Mouse (Mus musculus): ENCODE measurements around the gene Acbd4.

- no peak for TF ChIP-seq CTCF (IDR thresholded peaks at IDR 0.05; ENCODE audit: low read depth, low read length)
- TF ChIP-seq TAL1 (conservative IDR thresholded peaks at IDR 0.05; ENCODE audit: low read depth, low read length) = no peak
- TF ChIP-seq GATA1 (IDR thresholded peaks at IDR 0.05; ENCODE audit: borderline replicate concordance, low read length) = no peak
- TF ChIP-seq POLR2AphosphoS5 (IDR thresholded peaks at IDR 0.05; ENCODE audit: insufficient replicate concordance, low read depth, low read length) = no peak
- TF ChIP-seq GATA2 (IDR thresholded peaks at IDR 0.05; ENCODE audit: borderline replicate concordance, low read depth, low read length) = no peak
Observed at GRCm38 (mm10) chr11:103149771-103150170, 48.3 kb downstream of the Acbd4 start.
